Mouse (Mus musculus) thymus, postnatal 0 days (tissue): ENCODE results near the gene Mthfd1. TPM values are rescaled to one million over a fixed set of nuclear protein-coding genes. Genes with fewer than 3 reads are reported as not detected.

Source experiments
- DNase-seq: peaks from one replicate; pipeline ENCODE4 v3.0.0-alpha.2; 2015; ENCODE audit warnings: low spot score
- polyA plus RNA-seq: library from polyadenylated mRNA; unstranded; fragments of >200 nt; fragmentation: Nextera tagmentation; extraction: Ambion mirVana; gene quantifications from 2 replicates; pipeline ENCODE4 v1.2.1, GENCODE M21; 2015

Gene Mthfd1
- polyA plus RNA-seq, 1 experiment from 2014 or later, result 57.6 TPM

- DNase-seq, result no peak
Observed at GRCm38 (mm10) chr12:76262918-76263317, 7.8 kb downstream of the Mthfd1 start.

GRCm38 (mm10) chr12:76263876-76264275, 8.8 kb downstream of the Mthfd1 start:
- no peak for DNase-seq

DNA sequence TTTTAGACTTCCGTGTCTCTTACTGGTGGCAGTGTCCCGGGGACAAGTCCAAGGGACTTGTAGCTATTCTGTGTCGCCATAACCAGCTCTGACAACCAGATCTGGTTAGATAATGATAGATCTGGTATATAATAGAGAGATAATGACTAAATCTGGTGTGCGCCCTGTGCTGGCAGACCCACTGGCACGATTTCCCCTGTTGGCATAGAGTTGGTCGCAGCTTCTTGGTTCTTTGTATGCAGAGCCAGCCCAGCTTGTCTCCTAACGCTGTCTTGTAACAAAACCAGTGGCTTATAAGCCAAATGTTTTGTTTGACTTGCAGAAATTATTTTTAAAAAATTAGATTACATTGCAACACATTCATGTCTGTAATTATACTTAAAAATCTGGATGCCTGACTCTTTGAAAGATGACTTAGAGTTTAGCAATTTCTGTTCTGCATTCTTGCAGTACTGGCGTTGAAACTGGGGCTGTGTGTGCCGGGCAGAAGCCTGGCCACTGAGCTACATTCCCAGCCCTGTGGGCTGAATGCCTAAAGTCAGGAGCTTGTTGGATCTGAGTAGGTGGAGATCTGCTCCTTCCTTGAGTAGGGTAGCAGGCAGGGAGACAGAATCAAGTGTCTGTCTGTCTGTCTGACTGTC, 9.3 kb downstream of the Mthfd1 start:
- DNase-seq, result no peak

DNA sequence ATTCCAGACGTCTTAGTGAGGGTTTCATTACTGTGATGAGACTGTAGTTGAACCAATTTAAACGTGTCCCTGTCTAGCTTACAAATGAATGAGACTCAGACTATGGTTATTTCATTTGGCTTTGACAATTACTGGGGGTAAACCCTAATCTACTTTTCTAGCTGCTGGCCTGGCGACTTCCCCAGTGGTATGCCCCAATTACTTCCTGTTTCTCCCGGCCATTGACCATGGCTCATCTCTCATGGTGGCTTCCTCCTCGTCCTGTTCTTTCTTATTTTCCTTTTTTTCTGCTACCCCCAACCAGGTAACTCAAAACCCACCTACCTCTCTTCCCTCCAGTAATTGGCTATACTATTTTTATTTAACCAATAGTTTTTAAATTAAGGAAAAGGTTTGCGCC, 9.9 kb downstream of the Mthfd1 start:
- DNase-seq, result no peak

DNA sequence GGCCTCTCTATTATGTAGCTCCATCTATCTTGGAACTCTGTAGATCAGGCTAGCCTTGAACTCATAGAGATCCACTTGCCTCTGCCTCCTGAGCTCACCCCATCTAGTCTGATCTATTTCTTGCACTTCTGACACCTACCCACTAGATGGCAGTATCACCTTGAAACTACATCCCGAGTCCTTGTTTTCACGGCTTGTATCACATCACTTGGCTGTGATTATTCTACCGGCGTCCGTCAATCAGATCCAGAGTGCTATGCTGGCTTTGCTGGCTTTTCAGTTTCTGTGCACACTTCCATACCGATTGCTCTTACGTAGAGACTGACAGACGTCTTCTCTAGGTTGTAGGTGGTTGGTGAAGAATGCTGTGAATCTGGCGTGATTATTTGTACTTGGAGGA, 11.8 kb downstream of the Mthfd1 start:
- DNase-seq, result peak; percentile 62

DNA sequence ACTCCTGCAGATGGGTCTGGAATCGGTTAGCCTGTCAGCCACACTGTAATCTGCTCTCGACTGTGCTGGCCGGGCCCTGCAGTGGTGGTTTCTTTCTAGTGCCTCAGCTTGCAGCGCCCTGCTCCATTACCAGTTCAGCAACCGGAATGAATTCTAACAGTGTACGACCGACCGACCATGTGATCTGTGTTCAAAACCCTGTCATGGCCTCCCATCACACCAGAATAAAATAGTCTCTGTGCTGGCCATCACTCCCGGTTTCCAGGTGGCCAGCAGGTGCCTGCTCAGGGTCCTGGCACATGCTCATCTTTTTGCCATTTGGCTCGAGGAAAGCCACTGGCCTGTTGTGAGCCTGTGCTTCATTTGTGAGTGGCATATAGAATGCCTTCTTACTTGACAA, 13.6 kb downstream of the Mthfd1 start:
- no peak for DNase-seq

DNA sequence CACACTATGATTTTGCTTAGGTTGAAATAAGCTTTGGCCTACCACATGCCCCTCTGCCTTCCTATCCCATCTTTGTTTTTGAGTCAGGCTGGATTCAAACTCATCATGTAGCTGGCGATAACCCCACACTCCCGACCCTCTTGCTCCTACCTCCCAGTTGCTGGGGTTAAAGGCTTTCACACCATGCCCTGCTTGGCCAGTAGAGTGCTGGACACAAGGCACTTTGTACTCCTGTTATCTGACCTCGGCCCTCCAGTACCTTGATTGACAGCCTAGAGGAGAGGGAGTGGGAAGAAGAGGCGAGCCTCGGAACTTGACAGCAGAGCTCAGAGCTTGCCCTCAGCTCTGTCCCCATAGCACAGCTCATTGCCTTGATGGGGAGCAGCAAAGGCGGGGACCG, 14.1 kb downstream of the Mthfd1 start:
- no peak for DNase-seq

- no peak for DNase-seq
Observed at GRCm38 (mm10) chr12:76271516-76271915, 16.4 kb downstream of the Mthfd1 start.

- no peak for DNase-seq
Observed at GRCm38 (mm10) chr12:76272610-76273524, 17.8 kb downstream of the Mthfd1 start.

GRCm38 (mm10) chr12:76278209-76278608, 23.1 kb downstream of the Mthfd1 start:
- DNase-seq, result no peak

DNA sequence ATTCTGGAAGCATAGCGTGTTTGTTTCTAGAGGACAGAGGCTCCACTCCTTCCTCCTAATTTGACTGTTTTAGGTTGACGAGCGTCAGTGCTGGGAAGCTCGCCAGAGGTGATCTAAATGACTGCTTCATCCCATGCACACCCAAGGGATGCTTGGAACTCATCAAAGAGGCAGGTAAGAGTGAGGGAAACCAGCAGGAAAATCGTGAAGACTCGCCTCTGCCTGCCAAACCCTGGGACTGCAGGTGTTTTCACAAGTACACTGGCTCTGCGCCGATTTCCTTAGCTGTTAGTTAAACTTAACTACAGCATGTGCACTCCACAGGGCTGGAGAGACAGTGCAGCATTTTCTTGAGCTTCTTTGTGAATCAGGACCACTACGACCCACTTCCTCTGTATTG, 25.5 kb downstream of the Mthfd1 start:
- no peak for DNase-seq

- no peak for DNase-seq
Observed at GRCm38 (mm10) chr12:76281111-76281660, 26.1 kb downstream of the Mthfd1 start.

DNA sequence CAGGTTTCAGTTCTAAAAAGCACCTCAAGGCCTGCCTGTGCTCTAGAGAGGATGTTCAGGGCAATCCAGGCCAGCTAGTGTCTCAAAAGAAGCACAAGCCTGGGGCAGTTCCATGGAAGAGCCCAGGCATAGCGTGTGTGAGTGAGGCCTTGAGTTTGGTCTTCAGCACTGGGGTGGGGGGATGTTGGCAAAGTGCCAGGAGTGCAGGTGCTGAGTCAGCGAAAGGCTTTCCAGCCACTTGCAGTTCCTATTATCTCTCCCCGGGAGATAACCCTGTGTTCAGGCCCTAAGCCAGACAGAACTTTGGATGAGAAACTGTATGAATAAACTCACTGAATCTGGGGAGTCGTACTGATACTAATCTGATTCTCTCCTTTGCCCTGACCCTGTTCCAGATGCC, 27.0 kb downstream of the Mthfd1 start:
- no peak for DNase-seq

- DNase-seq, result no peak
Observed at GRCm38 (mm10) chr12:76282532-76283173, 27.6 kb downstream of the Mthfd1 start.

DNA sequence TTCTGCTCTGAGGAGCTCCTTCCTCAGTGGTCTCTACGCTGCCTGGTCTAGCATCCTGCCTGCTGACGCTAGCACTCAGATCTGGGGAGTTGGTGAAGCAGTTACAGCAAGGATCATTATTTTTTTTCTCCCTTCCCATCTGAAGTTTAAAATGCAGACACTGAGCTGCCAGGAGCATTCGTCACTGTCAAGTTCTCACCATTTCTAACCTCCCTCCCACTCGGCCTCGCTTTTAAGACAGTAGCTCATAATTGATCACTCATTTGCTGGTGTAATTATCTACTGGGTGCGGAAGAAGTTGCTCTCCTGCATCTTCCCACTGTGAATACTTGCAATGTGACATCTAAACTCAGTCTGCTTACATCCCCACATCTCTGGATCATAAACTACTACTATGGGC, 30.3 kb downstream of the Mthfd1 start:
- no peak for DNase-seq

DNA sequence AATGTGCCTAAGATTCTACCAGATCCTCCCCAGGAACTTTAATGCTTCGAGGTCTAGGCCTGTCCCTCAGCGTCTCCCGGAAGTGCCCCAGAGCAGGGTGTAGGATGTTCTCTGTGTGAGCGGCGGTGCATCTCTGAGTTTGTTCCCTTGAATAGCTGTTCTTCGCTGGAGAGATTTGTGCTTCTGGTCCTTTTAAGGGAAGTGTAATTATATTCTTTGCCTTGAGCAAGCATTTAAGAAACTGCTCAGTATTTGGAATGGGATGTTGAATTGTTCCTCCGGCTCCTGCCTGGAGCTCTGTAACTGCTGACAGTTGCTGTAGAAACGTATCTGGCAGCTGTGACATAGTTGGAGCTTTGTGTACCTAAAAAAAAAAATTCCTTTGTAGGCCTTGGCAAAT, 32.9 kb downstream of the Mthfd1 start:
- DNase-seq, result no peak

DNA sequence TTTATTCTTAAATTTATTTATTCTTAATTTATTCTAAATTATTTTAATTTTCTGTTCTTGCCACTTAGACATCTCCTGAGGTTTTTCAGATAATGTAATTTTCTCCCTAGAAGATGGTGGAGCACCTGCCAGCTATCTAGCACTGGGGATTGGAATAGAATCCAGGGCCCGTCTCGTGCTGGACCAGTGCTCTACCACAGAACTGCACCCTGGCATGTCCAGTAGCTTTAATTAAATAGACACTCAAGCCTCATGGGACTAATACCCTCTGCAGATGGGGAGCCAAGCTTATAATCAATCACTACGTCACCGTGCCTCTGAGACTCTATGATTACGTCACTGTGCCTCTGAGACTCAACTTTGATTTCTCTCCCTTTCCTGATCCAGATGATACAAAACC, 33.4 kb downstream of the Mthfd1 start:
- no peak for DNase-seq

GRCm38 (mm10) chr12:76289428-76289827, 34.3 kb downstream of the Mthfd1 start:
- DNase-seq, result no peak

DNA sequence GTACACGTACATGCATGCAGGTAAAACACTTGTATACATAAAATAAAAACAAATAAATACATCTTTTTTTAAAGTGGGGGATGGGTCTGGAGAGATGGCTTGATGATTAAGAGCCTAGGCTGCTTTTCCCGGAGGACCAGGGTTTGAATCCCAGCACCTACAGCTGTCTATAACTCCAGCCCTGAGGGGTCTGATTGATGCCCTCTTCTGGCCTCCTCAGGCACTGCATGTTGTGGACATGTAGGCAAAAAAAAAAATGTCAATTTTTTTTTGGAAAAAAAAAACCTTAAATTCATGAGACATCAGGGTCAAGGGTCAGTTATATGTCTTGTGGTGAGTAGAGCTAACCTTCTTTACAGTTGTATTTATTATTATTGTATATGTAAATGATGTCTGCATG, 35.2 kb downstream of the Mthfd1 start:
- DNase-seq, result no peak

DNA sequence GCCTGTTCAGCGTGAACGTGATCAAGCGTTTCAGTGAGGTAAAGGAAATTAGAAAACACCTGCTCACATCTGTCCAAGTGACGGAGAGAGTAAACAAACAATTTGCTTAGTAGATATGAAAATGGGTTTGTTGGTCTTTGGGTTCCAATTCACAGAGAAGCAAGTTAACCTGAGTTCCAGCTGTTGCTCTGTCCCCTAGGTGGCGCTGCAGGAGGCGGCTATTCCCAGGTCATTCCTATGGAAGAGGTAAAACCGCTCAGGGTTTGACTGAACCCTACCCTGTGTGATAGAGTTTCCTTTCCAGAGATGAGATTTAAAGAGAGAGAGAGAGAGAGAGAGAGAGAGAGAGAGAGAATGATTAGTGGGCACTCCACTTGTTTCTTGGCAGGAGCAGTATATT, 38.1 kb downstream of the Mthfd1 start:
- DNase-seq, result peak; percentile 25

DNA sequence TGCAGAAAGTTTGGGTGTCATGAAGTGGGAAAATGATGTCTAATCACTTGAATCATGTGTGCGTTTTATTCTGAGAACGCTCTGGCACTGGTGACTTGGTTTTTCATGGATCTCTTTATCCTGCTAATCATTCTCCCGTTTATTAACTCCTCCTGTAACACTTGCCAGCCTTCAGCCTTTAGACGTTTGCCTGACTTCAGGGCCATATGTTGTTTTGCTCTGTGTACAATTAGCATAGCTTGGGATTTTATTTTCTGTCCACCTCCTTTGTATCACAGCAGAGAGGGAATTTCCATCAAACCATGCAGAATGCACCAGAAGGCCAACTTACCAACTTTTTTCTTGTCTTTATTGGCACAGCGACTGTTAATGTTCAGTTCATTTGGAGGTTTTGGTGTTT, 42.7 kb downstream of the Mthfd1 start:
- no peak for DNase-seq

- DNase-seq, result no peak
Observed at GRCm38 (mm10) chr12:76299361-76299906, 44.3 kb downstream of the Mthfd1 start.
